Mouse (Mus musculus) adipose tissue, adult 10 weeks (tissue): Measurements from ENCODE around the gene 1700019A02Rik. TPM values are rescaled to one million over a fixed set of nuclear protein-coding genes. Genes with fewer than 3 reads are reported as not detected.

ENCODE experiments used
- polyA plus RNA-seq: library from polyadenylated mRNA; stranded (reverse); fragments of 350-450 nt; fragmentation: Illumina TruSeq; extraction: RNeasy Lipid Tissue Mini Kit (QIAGEN cat#74804); gene quantifications from one replicate; pipeline ENCODE4 v1.2.3, GENCODE M21; 2014; ENCODE audit warnings: low read depth, low replicate concordance

Gene 1700019A02Rik
- 8.0 TPM for polyA plus RNA-seq

DNA sequence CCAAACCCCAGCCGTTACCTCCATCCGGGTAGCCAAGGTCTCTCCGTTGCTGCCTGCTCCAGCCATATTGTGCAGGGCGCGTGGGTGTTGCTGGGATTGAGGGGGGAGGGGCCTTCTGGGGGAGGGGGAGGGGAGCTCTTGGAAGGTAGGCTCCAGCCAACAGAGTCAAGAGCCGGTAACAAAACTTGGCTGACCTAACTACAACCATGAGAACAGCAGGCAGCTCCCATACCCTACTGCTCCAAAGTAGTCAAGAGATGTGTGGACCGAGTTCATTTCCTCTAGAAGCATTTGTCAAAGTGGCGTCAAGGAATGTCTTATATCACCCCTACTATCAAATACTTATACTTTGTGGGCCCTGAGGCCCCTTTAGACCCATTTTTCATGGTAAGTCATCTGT, at the start of gene 1700019A02Rik:
Gene 1700019A02Rik, minus strand, starts transcription at position 101 of the 400 bp plus-strand sequence.

Other genes with a start within 250 kb of the 1700019A02Rik start
- 15.7 TPM for gene 1700019D03Rik, start 167.5 kb downstream of the 1700019A02Rik start, polyA plus RNA-seq
- gene Mstn, start 126.0 kb downstream of the 1700019A02Rik start, polyA plus RNA-seq: not detected
- 2.2 TPM for gene Pms1, start 109.4 kb upstream of the 1700019A02Rik start, polyA plus RNA-seq
- gene Ormdl1, start 109.5 kb upstream of the 1700019A02Rik start, polyA plus RNA-seq: 23.9 TPM
- gene Gm28778, start 109.5 kb upstream of the 1700019A02Rik start, polyA plus RNA-seq: not detected
- gene Osgepl1, start 126.0 kb upstream of the 1700019A02Rik start, polyA plus RNA-seq: 14.9 TPM
- gene Asdurf, start 165.0 kb upstream of the 1700019A02Rik start, polyA plus RNA-seq: not detected
- not detected for gene Gm28551, start 165.0 kb upstream of the 1700019A02Rik start, polyA plus RNA-seq
- gene Asnsd1, start 165.1 kb upstream of the 1700019A02Rik start, polyA plus RNA-seq: 44.4 TPM